Mouse (Mus musculus): ENCODE data around the gene Runx3.
A peak's percentile ranks its signal among the peaks of the same experiment; 100 is the strongest.
"Not testable (repeated sequence)": the region's sequence is repeated elsewhere in the genome, so short reads cannot be mapped to it uniquely, and the experiment has no call there.

Gene Runx3

GRCm38 (mm10) chr4:135169096-135169495 lies 48.6 kb downstream of the Runx3 start:
- no peak for DNase-seq (ENCODE audit: low read depth, low spot score)

DNA sequence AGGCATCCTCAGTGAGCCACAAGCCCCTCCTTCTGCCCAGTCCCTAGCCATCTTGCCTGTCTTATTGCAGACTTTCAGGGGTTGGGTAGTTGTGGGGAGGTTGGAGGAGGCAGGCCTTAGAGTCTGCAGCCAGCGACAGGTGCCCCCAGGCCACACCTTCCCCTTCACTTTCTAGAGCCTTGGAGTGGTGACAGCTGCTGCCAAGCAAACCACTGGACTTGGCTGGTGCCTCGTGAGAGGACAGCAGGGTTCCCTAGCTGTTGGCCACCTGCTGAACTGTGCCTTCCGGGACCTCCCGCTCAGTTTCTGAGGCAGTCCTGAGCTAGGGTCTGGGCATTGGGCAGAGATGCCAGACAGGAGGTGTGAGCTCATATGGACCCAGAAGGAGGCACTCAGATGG lies 49.0 kb downstream of the Runx3 start:
- no peak for DNase-seq (ENCODE audit: low read depth, low spot score)

GRCm38 (mm10) chr4:135171304-135171875 lies 50.9 kb downstream of the Runx3 start:
- DNase-seq (ENCODE audit: low read depth, low spot score) = peak; percentile 51

- no peak for DNase-seq (ENCODE audit: low read depth, low spot score)
These were observed 55.1 kb downstream of the Runx3 start for GRCm38 (mm10) chr4:135175406-135176120.

- DNase-seq (ENCODE audit: low read depth, low spot score) = no peak
These were observed 57.1 kb downstream of the Runx3 start for GRCm38 (mm10) chr4:135177568-135177967.

- no peak for DNase-seq (ENCODE audit: low read depth, low spot score)
These were observed 58.6 kb downstream of the Runx3 start for GRCm38 (mm10) chr4:135179077-135179481.

DNA sequence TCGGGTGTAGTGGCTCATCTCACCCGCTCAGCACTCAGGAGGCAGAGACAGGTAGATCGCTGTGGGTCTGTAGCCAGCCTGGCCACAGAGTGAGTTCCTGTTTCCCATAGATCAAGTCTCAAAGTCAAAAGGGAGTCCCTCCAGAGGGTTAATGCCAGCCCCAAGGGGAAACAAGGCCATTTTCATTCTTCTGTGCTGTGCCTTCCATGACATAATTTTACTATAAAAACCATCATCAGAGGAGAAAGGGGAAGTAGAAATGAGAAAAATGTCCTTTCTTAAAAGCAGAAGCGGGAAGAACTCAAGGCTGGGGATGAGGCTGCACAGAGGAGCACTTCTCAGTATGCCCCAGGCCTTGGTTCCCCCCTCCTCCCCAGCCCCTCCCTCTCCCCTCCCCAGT lies 61.4 kb downstream of the Runx3 start:
- DNase-seq (ENCODE audit: low read depth, low spot score) = no peak

- not testable (repeated sequence) for DNase-seq (ENCODE audit: low read depth, low spot score)
These were observed 63.8 kb downstream of the Runx3 start for GRCm38 (mm10) chr4:135184277-135184676.

DNA sequence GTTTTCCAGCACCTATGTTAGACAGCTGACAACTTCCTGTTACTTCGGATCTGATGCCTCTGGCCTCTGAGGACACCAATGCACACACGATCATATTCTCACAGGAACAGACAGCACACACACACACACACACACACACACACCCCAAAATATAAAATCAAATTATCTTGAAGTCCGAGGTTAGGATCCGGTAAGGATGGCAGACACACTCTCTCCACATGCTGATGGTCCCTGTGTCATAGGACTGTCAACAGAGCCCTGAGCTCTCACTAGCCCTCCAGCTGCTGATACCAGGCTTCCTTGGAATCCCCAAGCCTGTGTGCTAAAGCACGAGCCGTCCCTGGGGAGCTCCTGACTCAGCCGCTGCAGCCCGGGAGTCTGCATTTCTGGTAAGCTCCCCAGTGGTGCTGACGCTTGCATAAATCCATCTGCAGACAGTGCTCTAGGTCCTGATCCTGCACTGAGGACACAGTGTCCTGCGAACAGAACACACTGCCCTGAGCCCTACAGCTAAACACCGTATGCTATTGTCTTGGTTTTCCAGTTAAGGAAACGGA lies 69.1 kb downstream of the Runx3 start:
- peak; percentile 89 for DNase-seq (ENCODE audit: low read depth, low spot score)

DNA sequence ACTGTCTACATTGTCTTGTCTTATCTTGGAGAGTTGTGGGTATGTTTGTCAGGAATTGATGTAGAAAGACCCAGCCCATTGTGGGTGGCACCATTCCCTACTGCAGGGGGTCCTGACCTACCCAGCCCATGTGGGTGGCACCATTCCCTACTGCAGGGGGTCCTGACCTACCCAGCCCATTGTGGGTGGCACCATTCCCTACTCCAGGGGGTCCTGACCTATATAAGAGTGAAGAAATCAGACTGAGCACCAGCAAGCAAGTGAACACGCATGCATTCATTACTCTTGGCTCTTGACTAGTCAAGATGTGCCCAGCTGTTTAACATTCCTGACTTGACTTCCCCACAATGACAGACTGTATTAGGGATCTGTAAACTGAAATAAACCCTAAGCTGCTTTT lies 69.9 kb downstream of the Runx3 start:
- no peak for DNase-seq (ENCODE audit: low read depth, low spot score)

DNA sequence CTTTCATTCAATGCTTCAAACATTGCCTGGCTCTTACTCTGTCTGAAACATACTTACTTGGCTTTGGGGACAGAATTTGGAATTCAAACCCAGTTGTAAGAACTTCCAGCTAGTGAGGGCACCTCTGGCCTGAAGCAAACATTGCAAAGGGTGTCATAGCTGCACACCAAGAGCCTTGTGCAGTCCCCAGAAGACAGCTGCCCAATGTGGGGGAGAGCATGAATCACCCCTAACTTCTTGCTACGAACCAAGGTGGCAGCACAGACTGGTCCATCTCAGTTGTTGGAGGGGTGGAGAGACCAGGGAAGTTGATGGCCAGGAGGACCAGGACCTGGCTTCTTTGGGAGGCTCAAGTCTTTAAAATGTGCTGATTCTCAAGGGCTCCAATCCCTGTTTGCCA lies 70.7 kb downstream of the Runx3 start:
- DNase-seq (ENCODE audit: low read depth, low spot score) = no peak

- DNase-seq (ENCODE audit: low read depth, low spot score) = peak; percentile 78
These were observed 71.2 kb downstream of the Runx3 start for GRCm38 (mm10) chr4:135191604-135192003.

GRCm38 (mm10) chr4:135192841-135193240 lies 72.4 kb downstream of the Runx3 start:
- DNase-seq (ENCODE audit: low read depth, low spot score) = peak; percentile 21

GRCm38 (mm10) chr4:135197857-135198256 lies 77.4 kb downstream of the Runx3 start:
- no peak for DNase-seq (ENCODE audit: low read depth, low spot score)

DNA sequence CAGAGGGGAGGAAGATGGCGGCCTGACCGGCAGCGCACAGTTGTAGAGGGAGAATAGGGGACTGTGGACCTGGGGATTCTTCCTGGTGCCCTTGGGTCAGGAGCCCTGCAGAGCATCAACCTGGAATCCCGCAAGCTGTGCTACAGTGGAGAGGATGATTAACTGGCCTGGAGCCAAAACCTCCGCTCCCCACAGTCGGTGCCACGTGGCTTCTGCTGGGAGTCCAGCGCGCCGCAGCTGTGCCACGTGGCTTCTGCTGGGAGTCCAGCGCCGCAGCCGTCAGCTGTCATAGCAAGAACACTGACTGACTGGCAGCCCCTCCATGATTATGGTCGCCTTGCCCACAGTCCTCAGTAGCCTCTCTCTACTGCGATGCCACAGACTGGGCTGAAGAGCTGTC lies 81.3 kb downstream of the Runx3 start:
- no peak for DNase-seq (ENCODE audit: low read depth, low spot score)

GRCm38 (mm10) chr4:135203279-135203678 lies 82.8 kb downstream of the Runx3 start:
- DNase-seq (ENCODE audit: low read depth, low spot score) = no peak

- no peak for DNase-seq (ENCODE audit: low read depth, low spot score)
These were observed 83.5 kb downstream of the Runx3 start for GRCm38 (mm10) chr4:135203806-135204560.

DNA sequence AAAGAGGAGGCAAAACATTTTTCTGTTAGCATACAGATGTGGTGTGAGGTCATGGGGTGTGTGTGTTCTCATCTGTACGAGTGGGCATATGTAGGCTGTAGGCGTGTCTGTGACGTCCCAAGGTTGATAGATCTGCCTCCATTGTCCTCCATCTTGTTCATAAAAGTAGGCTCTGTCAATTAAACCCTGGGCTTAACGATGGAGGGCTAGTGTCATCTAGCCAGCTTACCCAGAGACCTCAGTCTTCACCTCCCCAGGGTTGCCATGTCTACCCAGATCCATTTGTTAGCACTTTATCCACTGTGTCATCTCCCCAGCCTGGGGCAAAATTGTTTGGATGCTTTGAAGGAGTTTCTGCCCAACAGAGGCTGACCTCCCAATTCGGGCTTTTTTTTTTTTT lies 84.2 kb downstream of the Runx3 start:
- peak; percentile 32 for DNase-seq (ENCODE audit: low read depth, low spot score)

- no peak for DNase-seq (ENCODE audit: low read depth, low spot score)
These were observed 84.8 kb downstream of the Runx3 start for GRCm38 (mm10) chr4:135205254-135205653.

DNA sequence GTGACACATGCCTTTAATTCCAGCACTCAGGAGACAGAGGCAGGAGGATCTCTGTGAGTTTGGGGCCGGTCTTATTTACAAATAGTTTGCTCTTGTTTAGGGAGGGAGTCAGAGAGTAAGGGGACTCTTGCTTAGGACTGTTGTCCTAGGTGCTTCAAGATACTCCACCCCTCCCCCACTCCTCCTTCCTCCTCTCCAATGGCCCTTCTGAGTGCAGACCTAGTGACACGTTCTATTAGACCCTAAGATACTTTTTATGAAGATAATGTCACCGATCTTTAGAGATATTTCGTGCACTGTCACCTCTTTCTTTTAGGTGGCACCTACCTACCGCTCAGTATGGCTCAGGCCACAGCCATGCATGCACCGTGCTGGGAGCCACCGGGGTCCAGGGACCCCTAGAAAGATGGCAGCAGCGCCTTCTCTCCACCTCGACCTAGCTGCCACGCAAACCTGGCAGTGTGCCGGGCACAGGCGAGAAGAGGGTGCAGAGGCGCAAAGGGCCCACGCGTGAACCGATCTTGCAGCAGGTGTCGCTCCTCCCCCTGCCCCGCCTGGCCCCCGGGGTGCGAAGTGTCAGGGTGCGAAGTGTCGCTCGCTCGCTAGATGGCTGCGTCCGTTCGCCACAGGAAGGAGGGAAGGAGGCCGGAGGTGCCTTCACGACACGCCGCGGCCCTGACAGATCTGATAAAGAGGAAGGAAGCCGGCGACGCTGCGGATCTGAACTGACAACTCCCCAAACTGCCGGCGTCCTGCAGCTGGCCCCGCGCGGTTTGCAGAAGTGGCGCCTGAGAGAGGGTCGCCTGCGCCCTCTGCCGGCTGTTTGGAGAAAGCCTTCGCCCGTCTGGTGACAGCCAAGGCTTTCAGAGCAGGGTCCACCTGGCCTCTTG lies 85.5 kb downstream of the Runx3 start:
- DNase-seq (ENCODE audit: low read depth, low spot score) = peak; percentile 56

DNA sequence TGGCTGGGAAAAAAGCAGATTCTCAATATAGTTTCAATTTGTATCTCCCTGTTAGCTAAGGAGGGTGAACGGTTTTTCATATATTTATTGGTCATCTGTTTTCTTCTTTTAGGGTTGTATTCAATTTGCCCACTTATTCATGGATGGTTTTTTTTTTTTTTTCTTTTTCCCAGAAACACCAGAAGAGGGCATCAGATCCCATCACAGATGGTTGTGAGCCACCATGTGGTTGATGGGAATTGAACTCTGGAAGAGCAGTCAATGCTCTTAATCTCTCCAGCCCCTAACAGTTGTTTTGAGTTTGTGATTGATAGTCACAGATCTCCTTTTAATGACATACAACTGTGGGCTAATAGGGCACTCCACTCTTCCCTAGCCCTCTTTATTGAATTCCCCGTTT lies 89.4 kb downstream of the Runx3 start:
- no peak for DNase-seq (ENCODE audit: low read depth, low spot score)
